Mouse (Mus musculus): ENCODE measurements around the gene Dock2. TPM values are rescaled to one million over a fixed set of nuclear protein-coding genes. Genes with fewer than 3 reads are reported as not detected.

Dock2 gene
- total and polyA plus RNA-seq, 3 experiments, result 79.6 to 151 (median 133) TPM

- no peaks in the 10 kb centered on the region for H3K27me3 ChIP-seq (replicated peaks)
- peak overlapping the region in 1 of 3 experiments; percentile 13 for H3K4me3 ChIP-seq (replicated peaks in 1 of 3; ENCODE audit: low read depth in 2 of 3, low read length in 2 of 3, poor library complexity in 1 of 3)
- peaks cover 20 to 47% of the 10 kb centered on the region in 2 experiments for H3K4me1 ChIP-seq (ENCODE audit: control insufficient read depth in 1 of 2, insufficient read depth in 2 of 2)
- H3K79me2 ChIP-seq (replicated peaks; ENCODE audit: control insufficient read depth, extremely low read depth, insufficient read depth, poor library complexity, severe bottlenecking), result no peaks in the 10 kb centered on the region
- in situ Hi-C loops (cut with MboI; ENCODE audit: low pct_ligation_motif_present, low pct_unique_long_range_greater_than_20kb, low sequenced_read_pairs), result no loop called here
- no peaks in the 10 kb centered on the region for H3K9me3 ChIP-seq (replicated peaks; ENCODE audit: low read length)
- DNase-seq (ENCODE audit: extremely low read depth), result peak; percentile 61
- peak overlapping the region; percentile 97 for H3K4me2 ChIP-seq (ENCODE audit: insufficient read depth, low read depth, poor library complexity, severe bottlenecking)
- H3K27ac ChIP-seq (ENCODE audit: insufficient read depth, low read depth), result peak overlapping the region; percentile 65; the same call in 1 of the 2 replicates
- 0 out of 2 replicates have a peak overlapping the region, but pooled peaks have one; percentile 15 for H3K9ac ChIP-seq (ENCODE audit: insufficient read depth, low read depth)
- dilution Hi-C loops (cut with MboI; ENCODE audit: extremely low pct_ligation_motif_present, extremely low pct_unique_long_range_greater_than_20kb, low sequenced_read_pairs), result no loop called here
- TF ChIP-seq RAD21 (IDR thresholded peaks at IDR 0.05; ENCODE audit: low read depth, low read length) (no peak), CHD1 (IDR thresholded peaks at IDR 0.05; ENCODE audit: low read depth, low read length) (no peak), BHLHE40 (IDR thresholded peaks at IDR 0.05; ENCODE audit: low read depth, low read length) (0 out of 2 replicates have a peak, but pooled peaks have one; percentile 11), TCF12 (IDR thresholded peaks at IDR 0.05; ENCODE audit: low read depth, low read length) (0 out of 2 replicates have a peak, but pooled peaks have one; percentile 9), POLR2AphosphoS2 (IDR thresholded peaks at IDR 0.05; ENCODE audit: low read depth, low read length) (no peak), POLR2A (IDR thresholded peaks at IDR 0.05; ENCODE audit: low read depth, low read length) (no peak), SIN3A (IDR thresholded peaks at IDR 0.05; ENCODE audit: low read length) (no peak), CTCF (conservative IDR thresholded peaks at IDR 0.05 in 1 of 2, IDR thresholded peaks at IDR 0.05 in 1 of 2; ENCODE audit: low read depth in 2 of 2, low read length in 2 of 2) (no peak), MAX (IDR thresholded peaks at IDR 0.05; ENCODE audit: low read length) (no peak), ZMIZ1 (IDR thresholded peaks at IDR 0.05; ENCODE audit: low read depth, low read length) (no peak), IRF4 (IDR thresholded peaks at IDR 0.05; ENCODE audit: low read depth, low read length) (no peak), JUND (conservative IDR thresholded peaks at IDR 0.05; ENCODE audit: low read depth, low read length) (no peak), PAX5 (IDR thresholded peaks at IDR 0.05; ENCODE audit: low read length) (no peak), ELF1 (IDR thresholded peaks at IDR 0.05; ENCODE audit: low read depth, low read length) (no peak), MXI1 (IDR thresholded peaks at IDR 0.05; ENCODE audit: low read depth, low read length) (no peak), MAFK (IDR thresholded peaks at IDR 0.05; ENCODE audit: insufficient replicate concordance, low read length) (no peak), RCOR1 (conservative IDR thresholded peaks at IDR 0.05; ENCODE audit: low read depth, low read length) (no peak), USF2 (conservative IDR thresholded peaks at IDR 0.05; ENCODE audit: low read depth, low read length) (no peak), MEF2A (IDR thresholded peaks at IDR 0.05; ENCODE audit: borderline replicate concordance, low read depth, low read length) (no peak), TBP (conservative IDR thresholded peaks at IDR 0.05; ENCODE audit: low read depth, low read length) (no peak), MAZ (IDR thresholded peaks at IDR 0.05; ENCODE audit: low read depth, low read length) (no peak), E2F4 (IDR thresholded peaks at IDR 0.05; ENCODE audit: insufficient replicate concordance, low read depth, low read length) (no peak), EP300 (IDR thresholded peaks at IDR 0.05; ENCODE audit: low read length) (peak; percentile 49; the same call in 1 of the 2 replicates), HCFC1 (IDR thresholded peaks at IDR 0.05; ENCODE audit: low read depth, low read length) (no peak), NELFE (IDR thresholded peaks at IDR 0.05; ENCODE audit: low read depth, low read length) (no peak), CHD2 (IDR thresholded peaks at IDR 0.05; ENCODE audit: low read length) (no peak; the same call in 1 of the 2 replicates), GABPA (IDR thresholded peaks at IDR 0.05; ENCODE audit: insufficient replicate concordance, low read depth, low read length) (no peak), ZNF384 (IDR thresholded peaks at IDR 0.05; ENCODE audit: low read depth, low read length) (peak; percentile 77), JUN (IDR thresholded peaks at IDR 0.05; ENCODE audit: insufficient read depth, low read depth, low read length) (no peak), SMC3 (IDR thresholded peaks at IDR 0.05; ENCODE audit: low read depth, low read length) (no peak), UBTF (IDR thresholded peaks at IDR 0.05; ENCODE audit: low read depth, low read length) (no peak), ZKSCAN1 (IDR thresholded peaks at IDR 0.05; ENCODE audit: borderline replicate concordance, low read depth, low read length) (no peak), ETS1 (conservative IDR thresholded peaks at IDR 0.05; ENCODE audit: low read depth, low read length) (no peak), NRF1 (IDR thresholded peaks at IDR 0.05; ENCODE audit: low read depth, low read length) (no peak), USF1 (IDR thresholded peaks at IDR 0.05; ENCODE audit: low read depth, low read length) (no peak), KAT2A (IDR thresholded peaks at IDR 0.05; ENCODE audit: insufficient replicate concordance, low read length) (no peak), ZC3H11A (IDR thresholded peaks at IDR 0.05; ENCODE audit: low read depth, low read length) (no peak), MYC (IDR thresholded peaks at IDR 0.05; ENCODE audit: low read depth, low read length) (0 out of 2 replicates have a peak, but pooled peaks have one; percentile 14)
- H3K36me3 ChIP-seq (replicated peaks in 1 of 2; ENCODE audit: control insufficient read depth in 1 of 2, insufficient read depth in 1 of 2, low read length in 1 of 2), result no peaks in the 10 kb centered on the region
These were observed 588.5 kb downstream of the Dock2 start for GRCm38 (mm10) chr11:34195142-34195541.
